Mouse (Mus musculus): ENCODE data around the gene Ccdc134. TPM values are rescaled to one million over a fixed set of nuclear protein-coding genes. Genes with fewer than 3 reads are reported as not detected.
"Not testable (repeated sequence)": the region's sequence is repeated elsewhere in the genome, so short reads cannot be mapped to it uniquely, and the experiment has no call there.

The Ccdc134 gene
- polyA plus RNA-seq, 1 experiment from 2014 or later = 4.2 TPM

DNA sequence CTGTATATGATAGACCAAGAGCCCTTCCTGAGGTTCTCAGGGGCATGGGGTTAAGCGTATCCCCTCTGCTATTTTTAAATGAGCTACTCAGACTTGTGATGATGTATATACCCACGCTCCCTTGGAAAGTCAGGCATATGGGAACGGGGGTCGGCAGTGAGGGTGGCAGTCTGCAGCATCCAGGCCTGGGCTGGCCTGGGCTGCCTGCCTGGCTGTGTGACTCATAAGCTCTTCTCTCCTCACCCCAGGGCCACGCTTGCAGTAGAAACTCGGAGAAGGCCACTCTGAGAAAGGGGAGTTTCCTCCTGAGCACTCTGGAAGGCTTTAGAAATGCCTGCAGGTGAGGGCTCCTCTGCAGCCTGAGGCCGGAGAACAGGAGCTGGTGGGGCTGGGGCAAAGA lies 36.7 kb upstream of the Ccdc134 start:
- no peak for TF ChIP-seq CTCF (IDR thresholded peaks at IDR 0.05; ENCODE audit: low read depth)
- Histone ChIP-seq H3K4me2 (replicated peaks; ENCODE audit: low read depth) (no peak overlapping the region), H3K27ac (ENCODE audit: low read depth, low read length) (no peak overlapping the region), H3K4me3 (ENCODE audit: low read depth, low read length) (no peak overlapping the region), H3K9me3 (ENCODE audit: control insufficient read depth) (no peaks in the 10 kb centered on the region), H3K27me3 (replicated peaks; ENCODE audit: control insufficient read depth, insufficient read depth, low read length) (peaks cover 20% of the 10 kb centered on the region; the same call in 1 of the 2 replicates), H3K36me3 (ENCODE audit: control insufficient read depth, insufficient read depth) (no peaks in the 10 kb centered on the region), H3K9ac (ENCODE audit: low read depth, low read length) (no peak overlapping the region), H3K4me1 (replicated peaks; ENCODE audit: control insufficient read depth, insufficient read depth, low read length) (no peaks in the 10 kb centered on the region)
- WGBS = 79% methylated on average over 7 of the region's 7 CpGs
- ATAC-seq = no peak

DNA sequence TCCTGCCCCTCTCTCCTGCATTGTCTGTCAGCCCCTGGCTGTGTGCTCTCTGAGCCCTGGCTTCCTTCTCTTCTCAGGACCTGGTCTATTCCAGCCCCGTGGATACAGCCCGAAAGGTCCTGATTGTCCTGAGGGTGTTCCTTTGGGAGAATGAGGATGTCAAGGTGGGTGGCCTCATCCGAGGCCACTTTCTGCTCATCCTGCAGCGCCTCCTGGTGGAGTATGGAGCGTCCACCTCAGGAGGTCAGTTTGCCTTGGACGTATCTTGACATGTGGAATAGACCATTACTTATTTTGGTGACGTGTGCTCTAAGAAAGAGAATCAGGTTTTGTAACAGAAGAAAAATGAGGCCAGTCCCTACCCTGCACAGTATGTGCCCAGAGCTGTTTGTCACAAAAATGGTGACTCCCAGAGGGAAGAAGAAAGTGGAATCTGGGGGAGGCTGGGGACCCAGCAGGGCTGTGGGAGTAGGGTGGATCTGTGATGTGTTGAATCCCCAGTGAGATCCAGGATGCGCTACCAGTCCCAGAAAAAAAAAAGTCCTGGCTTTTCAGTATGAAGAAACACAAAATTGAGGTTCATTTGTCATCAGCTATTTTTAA lies 20.7 kb upstream of the Ccdc134 start:
- Histone ChIP-seq H3K9ac (ENCODE audit: low read depth, low read length) (no peak overlapping the region), H3K4me2 (replicated peaks; ENCODE audit: low read depth) (no peak overlapping the region), H3K4me3 (ENCODE audit: low read depth, low read length) (no peak overlapping the region), H3K27ac (ENCODE audit: low read depth, low read length) (no peak overlapping the region), H3K9me3 (ENCODE audit: control insufficient read depth) (no peaks in the 10 kb centered on the region), H3K27me3 (replicated peaks; ENCODE audit: control insufficient read depth, insufficient read depth, low read length) (peaks cover 79% of the 10 kb centered on the region), H3K4me1 (replicated peaks; ENCODE audit: control insufficient read depth, insufficient read depth, low read length) (no peaks in the 10 kb centered on the region), H3K36me3 (ENCODE audit: control insufficient read depth, insufficient read depth) (no peaks in the 10 kb centered on the region)
- no peak for ATAC-seq
- peak; percentile 82 for TF ChIP-seq CTCF (IDR thresholded peaks at IDR 0.05; ENCODE audit: low read depth)
- 27% methylated on average over 8 of the region's 8 CpGs for WGBS

GRCm38 (mm10) chr15:82120544-82120943 lies 7.2 kb upstream of the Ccdc134 start:
- Histone ChIP-seq H3K36me3 (ENCODE audit: control insufficient read depth, insufficient read depth) (no peaks in the 10 kb centered on the region), H3K27ac (ENCODE audit: low read depth, low read length) (no peak overlapping the region), H3K4me2 (replicated peaks; ENCODE audit: low read depth) (no peak overlapping the region), H3K4me3 (ENCODE audit: low read depth, low read length) (no peak overlapping the region), H3K4me1 (replicated peaks; ENCODE audit: control insufficient read depth, insufficient read depth, low read length) (no peaks in the 10 kb centered on the region), H3K9ac (ENCODE audit: low read depth, low read length) (no peak overlapping the region), H3K27me3 (replicated peaks; ENCODE audit: control insufficient read depth, insufficient read depth, low read length) (peaks cover 78% of the 10 kb centered on the region), H3K9me3 (ENCODE audit: control insufficient read depth) (no peaks in the 10 kb centered on the region)
- 35% methylated on average over 8 of the region's 8 CpGs for WGBS
- peak; percentile 56 for ATAC-seq
- TF ChIP-seq CTCF (IDR thresholded peaks at IDR 0.05; ENCODE audit: low read depth) = no peak

DNA sequence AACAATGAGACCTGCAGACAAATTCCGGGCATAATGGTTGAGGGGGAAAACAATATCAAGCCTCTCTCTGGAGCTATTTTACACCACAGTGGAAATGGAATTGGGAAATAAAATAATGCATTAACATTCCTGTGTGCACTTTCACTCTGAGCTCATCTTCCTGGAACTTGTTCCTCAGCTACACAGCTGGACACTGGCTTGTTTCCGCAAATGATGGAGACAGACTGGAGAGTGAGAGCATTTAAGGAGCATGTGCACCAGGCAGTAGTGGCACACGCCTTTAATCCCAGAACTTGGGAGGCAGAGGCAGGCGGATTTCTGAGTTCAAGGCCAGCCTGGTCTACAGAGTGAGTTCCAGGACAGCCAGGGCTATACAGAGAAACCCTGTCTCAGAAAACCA lies 1.0 kb upstream of the Ccdc134 start:
- 76% methylated on average over 4 of the region's 4 CpGs for WGBS
- peaks cover 57% of the 10 kb centered on the region for H3K27me3 ChIP-seq (replicated peaks; ENCODE audit: control insufficient read depth, insufficient read depth, low read length)
- H3K36me3 ChIP-seq (ENCODE audit: control insufficient read depth, insufficient read depth); H3K4me3 ChIP-seq (ENCODE audit: low read depth, low read length); H3K27ac ChIP-seq (ENCODE audit: low read depth, low read length); H3K4me2 ChIP-seq (replicated peaks; ENCODE audit: low read depth); ATAC-seq; H3K9me3 ChIP-seq (ENCODE audit: control insufficient read depth); H3K4me1 ChIP-seq (replicated peaks; ENCODE audit: control insufficient read depth, insufficient read depth, low read length); H3K9ac ChIP-seq (ENCODE audit: low read depth, low read length): not testable (repeated sequence)

DNA sequence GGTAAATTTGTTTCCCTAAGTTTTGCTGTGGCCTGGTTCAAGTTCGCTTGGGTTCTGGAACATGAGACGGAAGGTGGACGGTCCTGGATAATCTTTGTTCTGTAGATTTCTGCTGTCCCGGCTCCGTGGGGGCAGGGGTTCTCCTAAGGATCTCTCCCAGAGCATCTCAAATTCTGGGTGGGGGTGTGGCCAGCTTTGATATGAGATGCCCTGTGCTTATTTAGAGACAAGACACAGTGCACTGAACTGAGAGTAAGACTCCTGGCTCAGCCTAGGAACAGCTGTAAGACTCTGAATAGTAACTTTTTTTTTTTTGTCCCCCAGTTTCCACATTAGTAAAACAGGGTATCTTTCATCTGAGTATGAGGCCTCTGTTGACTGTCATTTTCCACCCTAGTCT lies 676 bp downstream of the Ccdc134 start:
- ATAC-seq = no peak
- H3K9ac ChIP-seq (ENCODE audit: low read depth, low read length) = peak overlapping the region; percentile 61
- H3K4me2 ChIP-seq (replicated peaks; ENCODE audit: low read depth) = peak overlapping the region; percentile 80
- H3K9me3 ChIP-seq (ENCODE audit: control insufficient read depth) = no peaks in the 10 kb centered on the region
- H3K27ac ChIP-seq (ENCODE audit: low read depth, low read length) = no peak overlapping the region
- H3K27me3 ChIP-seq (replicated peaks; ENCODE audit: control insufficient read depth, insufficient read depth, low read length) = peaks cover 40% of the 10 kb centered on the region
- 0 out of 2 replicates have a peak, but pooled peaks cover 2% of the 10 kb centered on the region for H3K4me1 ChIP-seq (replicated peaks; ENCODE audit: control insufficient read depth, insufficient read depth, low read length)
- TF ChIP-seq CTCF (IDR thresholded peaks at IDR 0.05; ENCODE audit: low read depth) = no peak
- WGBS = 5% methylated on average over 5 of the region's 5 CpGs
- peak overlapping the region; percentile 58 for H3K4me3 ChIP-seq (ENCODE audit: low read depth, low read length)
- H3K36me3 ChIP-seq (ENCODE audit: control insufficient read depth, insufficient read depth) = no peaks in the 10 kb centered on the region

DNA sequence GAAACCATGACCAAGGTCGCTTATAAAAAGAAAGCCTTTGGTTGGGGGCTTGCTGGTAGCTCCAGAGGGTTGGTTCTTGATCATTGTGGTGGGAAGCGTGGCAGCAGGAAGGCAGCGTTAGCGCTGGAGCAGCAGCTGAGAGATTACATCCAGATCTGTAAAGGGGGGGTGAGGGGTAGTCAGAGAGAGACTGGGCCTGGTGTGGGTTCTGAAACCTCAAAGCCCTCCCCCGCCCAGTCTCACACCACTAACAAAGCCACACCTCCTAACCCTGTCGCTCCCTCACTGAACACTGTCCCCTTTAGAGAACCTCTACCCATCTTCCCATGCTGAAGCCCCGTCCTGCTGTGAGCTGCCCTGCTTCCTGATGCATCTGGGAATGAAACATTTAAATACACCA lies 2.9 kb downstream of the Ccdc134 start:
- peaks cover 18% of the 10 kb centered on the region; the same call in 1 of the 2 replicates for H3K27me3 ChIP-seq (replicated peaks; ENCODE audit: control insufficient read depth, insufficient read depth, low read length)
- no peak for ATAC-seq
- no peaks in the 10 kb centered on the region for H3K9me3 ChIP-seq (ENCODE audit: control insufficient read depth)
- no peak overlapping the region for H3K4me3 ChIP-seq (ENCODE audit: low read depth, low read length)
- 0 out of 2 replicates have a peak, but pooled peaks cover 2% of the 10 kb centered on the region for H3K4me1 ChIP-seq (replicated peaks; ENCODE audit: control insufficient read depth, insufficient read depth, low read length)
- no peak overlapping the region for H3K9ac ChIP-seq (ENCODE audit: low read depth, low read length)
- no peak for TF ChIP-seq CTCF (IDR thresholded peaks at IDR 0.05; ENCODE audit: low read depth)
- H3K4me2 ChIP-seq (replicated peaks; ENCODE audit: low read depth) = no peak overlapping the region
- no peak overlapping the region for H3K27ac ChIP-seq (ENCODE audit: low read depth, low read length)
- H3K36me3 ChIP-seq (ENCODE audit: control insufficient read depth, insufficient read depth) = no peaks in the 10 kb centered on the region; the same call in 1 of the 2 replicates
- WGBS = 77% methylated on average over 7 of the region's 7 CpGs
